Mouse (Mus musculus) embryonic facial prominence, embryonic 14.5 days (tissue): Measurements from ENCODE around the gene Abca12. TPM values are rescaled to one million over a fixed set of nuclear protein-coding genes. Genes with fewer than 3 reads are reported as not detected.

Source experiments
- ATAC-seq: fragments of 200-750 bp; cut with Nextera tagmentation; 2 replicates; pipeline ENCODE4 v1.8.0; 2017; ENCODE audit warnings: low read depth, moderate number of reproducible peaks, moderate TSS enrichment
- DNase-seq: peaks from one replicate; pipeline ENCODE4 v3.0.0-alpha.2; 2015; ENCODE audit warnings: low spot score
- H3K27ac ChIP-seq: fragments of 300-500 bp; sonication (generic); replicated peaks from 2 replicates; pipeline ENCODE4 v1.5.1; 2014; ENCODE audit warnings: low read depth, mild to moderate bottlenecking, low read length, moderate library complexity
- H3K27me3 ChIP-seq: fragments of 300-500 bp; sonication (generic); replicated peaks from 2 replicates; pipeline ENCODE4 v1.6.1; 2014; ENCODE audit warnings: low read length; ENCODE audit not compliant: control insufficient read depth, insufficient read depth
- H3K36me3 ChIP-seq: fragments of 300-500 bp; sonication (generic); 2 replicates; pipeline ENCODE4 v1.6.1; 2014; ENCODE audit warnings: low read length, mixed read lengths; ENCODE audit not compliant: control insufficient read depth, insufficient read depth
- H3K4me1 ChIP-seq: fragments of 300-500 bp; sonication (generic); 2 replicates; pipeline ENCODE4 v1.6.1; 2014; ENCODE audit warnings: antibody characterized with exemption, low read length; ENCODE audit not compliant: control insufficient read depth, insufficient read depth
- H3K4me2 ChIP-seq: fragments of 300-500 bp; sonication (generic); 2 replicates; pipeline ENCODE4 v1.6.1; 2014; ENCODE audit warnings: low read depth, mild to moderate bottlenecking, low read length, moderate library complexity, mixed read lengths
- H3K4me3 ChIP-seq: fragments of 300-500 bp; sonication (generic); 2 replicates; pipeline ENCODE4 v1.5.1; 2014; ENCODE audit warnings: low read depth, mild to moderate bottlenecking, low read length
- H3K9ac ChIP-seq: fragments of 300-500 bp; sonication (generic); 2 replicates; pipeline ENCODE4 v1.6.1; 2014; ENCODE audit warnings: low read depth, mild to moderate bottlenecking, low read length, moderate library complexity, mixed read lengths
- H3K9me3 ChIP-seq: fragments of 300-500 bp; sonication (generic); 2 replicates; pipeline ENCODE4 v1.6.1; 2016; ENCODE audit warnings: low read length; ENCODE audit not compliant: control insufficient read depth
- WGBS: fragments of 180-500 bp; shearing (Covaris S2); extraction: QIAGEN DNeasy Blood & Tissue Kit; methylation state at CpG from one replicate; pipeline ENCODE4 v1.1.7; 2014; 5-methylcytosine and 5-hydroxymethylcytosine counted together
- polyA plus RNA-seq: library from polyadenylated mRNA; unstranded; fragments of >200 nt; fragmentation: Nextera tagmentation; extraction: Ambion mirVana; gene quantifications from 2 replicates; pipeline ENCODE4 v1.2.1, GENCODE M21; 2014

The Abca12 gene
- polyA plus RNA-seq, 1 experiment from 2014 or later, result 1.5 TPM

DNA sequence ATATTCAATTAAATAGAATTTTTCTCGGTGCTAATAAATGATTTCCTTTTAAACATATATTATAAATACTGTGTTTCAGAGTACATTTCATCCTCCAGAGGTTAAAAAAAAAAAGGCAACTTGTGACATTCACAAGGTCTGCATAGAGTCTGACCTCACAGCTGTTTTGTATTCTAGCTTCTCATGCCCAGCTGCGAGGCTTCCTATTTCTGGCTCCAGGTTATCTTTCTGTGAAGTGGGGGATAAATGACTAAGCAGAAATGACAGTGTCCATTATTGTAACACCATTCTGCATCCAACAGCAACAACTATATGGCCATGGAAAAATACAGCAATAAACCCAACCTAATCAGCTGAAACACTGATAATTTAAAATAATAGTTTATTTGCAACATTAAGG, 107.3 kb downstream of the Abca12 start:
- Histone ChIP-seq H3K27me3 (no peaks in the 10 kb centered on the region), H3K9ac (no peak overlapping the region), H3K4me3 (no peak overlapping the region), H3K4me2 (no peak overlapping the region), H3K36me3 (no peaks in the 10 kb centered on the region), H3K27ac (no peak overlapping the region), H3K9me3 (no peaks in the 10 kb centered on the region), H3K4me1 (no peaks in the 10 kb centered on the region)
- 21% methylated on average over 2 of the region's 2 CpGs for WGBS
- no peak for DNase-seq
- no peak for ATAC-seq

DNA sequence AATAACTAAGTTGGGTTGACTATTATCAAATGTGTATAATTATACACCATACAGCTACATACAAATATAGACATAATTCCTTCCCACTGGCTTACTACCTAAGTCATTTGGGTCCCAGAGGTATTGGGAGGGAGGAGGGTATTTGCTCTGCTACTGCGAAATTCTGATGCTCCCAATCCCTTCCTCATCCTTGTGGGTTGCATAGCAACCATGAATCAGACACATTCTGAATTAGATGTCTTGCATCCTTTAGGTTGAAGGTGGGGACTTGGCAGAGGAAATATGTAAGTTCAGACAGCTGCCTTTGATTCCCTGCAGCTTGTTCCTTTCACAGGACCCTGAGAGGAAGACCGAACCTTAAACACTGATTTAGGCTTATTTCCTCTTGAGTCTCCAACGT, 108.5 kb downstream of the Abca12 start:
- Histone ChIP-seq H3K9ac (no peak overlapping the region), H3K4me3 (no peak overlapping the region), H3K9me3 (no peaks in the 10 kb centered on the region), H3K4me1 (no peaks in the 10 kb centered on the region), H3K27me3 (no peaks in the 10 kb centered on the region), H3K36me3 (no peaks in the 10 kb centered on the region), H3K4me2 (no peak overlapping the region), H3K27ac (no peak overlapping the region)
- WGBS, result 20% methylated on average over 3 of the region's 3 CpGs
- DNase-seq (no peak), ATAC-seq (no peak)

GRCm38 (mm10) chr1:71304588-71304987, 110.1 kb downstream of the Abca12 start:
- ATAC-seq (no peak), DNase-seq (no peak)
- H3K27ac ChIP-seq, result no peak overlapping the region
- no peak overlapping the region for H3K4me3 ChIP-seq
- no peaks in the 10 kb centered on the region for H3K36me3 ChIP-seq
- no peaks in the 10 kb centered on the region for H3K27me3 ChIP-seq
- no peaks in the 10 kb centered on the region for H3K9me3 ChIP-seq
- no peak overlapping the region for H3K9ac ChIP-seq
- no peaks in the 10 kb centered on the region for H3K4me1 ChIP-seq
- no peak overlapping the region for H3K4me2 ChIP-seq
- 77% methylated on average over 2 of the region's 2 CpGs for WGBS

DNA sequence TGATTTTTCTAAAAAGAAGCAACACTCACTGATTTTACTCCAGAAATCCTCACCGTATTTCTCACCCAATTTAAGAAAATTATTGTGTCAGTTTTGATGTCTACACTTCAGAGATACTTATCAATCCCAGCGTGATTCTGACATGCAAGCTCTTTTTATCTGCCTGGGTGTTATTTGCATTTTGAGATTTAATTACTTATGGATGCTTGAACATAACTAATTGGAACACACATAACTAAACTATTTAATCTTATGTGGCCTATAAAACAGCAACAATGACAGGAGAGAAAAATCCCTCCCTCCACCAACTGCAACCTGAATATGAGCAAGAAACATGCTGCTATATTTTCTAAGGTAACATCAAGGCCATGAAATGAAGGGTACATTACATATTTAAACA, 117.7 kb downstream of the Abca12 start:
- DNase-seq (no peak), ATAC-seq (no peak)
- Histone ChIP-seq H3K4me3 (no peak overlapping the region), H3K27me3 (no peaks in the 10 kb centered on the region), H3K4me2 (no peak overlapping the region), H3K27ac (no peak overlapping the region), H3K9ac (no peak overlapping the region), H3K9me3 (no peaks in the 10 kb centered on the region), H3K36me3 (no peaks in the 10 kb centered on the region), H3K4me1 (no peaks in the 10 kb centered on the region)
- WGBS, result 67% methylated on average over 2 of the region's 2 CpGs

- H3K9ac ChIP-seq, result no peak overlapping the region
- 63% methylated on average over 2 of the region's 2 CpGs for WGBS
- no peak overlapping the region for H3K27ac ChIP-seq
- DNase-seq (no peak), ATAC-seq (no peak)
- no peaks in the 10 kb centered on the region for H3K27me3 ChIP-seq
- H3K4me3 ChIP-seq, result no peak overlapping the region
- H3K9me3 ChIP-seq, result no peaks in the 10 kb centered on the region
- no peak overlapping the region for H3K4me2 ChIP-seq
- no peaks in the 10 kb centered on the region for H3K36me3 ChIP-seq
- H3K4me1 ChIP-seq, result no peaks in the 10 kb centered on the region
These were observed 118.1 kb downstream of the Abca12 start for GRCm38 (mm10) chr1:71296585-71296984.

GRCm38 (mm10) chr1:71291917-71292316, 122.8 kb downstream of the Abca12 start:
- 59% methylated on average over 3 of the region's 3 CpGs for whole genome bisulfite sequencing

DNA sequence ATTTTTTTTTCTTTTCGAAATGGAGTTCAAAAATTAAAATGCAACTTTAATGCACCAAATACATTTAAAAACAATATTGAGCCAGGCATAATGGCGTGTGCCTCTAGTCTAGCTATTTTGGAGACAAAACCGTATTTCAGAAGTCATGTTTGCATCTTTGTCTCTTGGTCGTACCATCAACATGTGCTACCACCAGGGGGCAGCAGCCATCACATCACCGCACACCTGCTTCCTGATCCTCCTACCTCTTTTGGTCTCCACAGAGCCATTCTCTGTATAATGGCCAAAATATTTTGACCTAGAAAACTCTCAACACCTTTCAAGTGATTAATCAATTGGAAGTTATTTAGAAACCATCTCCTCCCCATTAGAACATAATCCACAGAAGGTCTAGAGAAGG, 125.2 kb downstream of the Abca12 start:
- DNase-seq, result peak; percentile 50
- no peak overlapping the region for H3K4me2 ChIP-seq
- no peak for ATAC-seq
- H3K4me1 ChIP-seq, result no peaks in the 10 kb centered on the region
- 21% methylated on average over 5 of the region's 5 CpGs for WGBS
- H3K27me3 ChIP-seq, result no peaks in the 10 kb centered on the region
- H3K9ac ChIP-seq, result no peak overlapping the region
- H3K36me3 ChIP-seq, result no peaks in the 10 kb centered on the region
- no peak overlapping the region for H3K27ac ChIP-seq
- H3K9me3 ChIP-seq, result no peaks in the 10 kb centered on the region
- H3K4me3 ChIP-seq, result no peak overlapping the region

More at GRCm38 (mm10) chr1:71291917-71292316, 122.8 kb downstream of the Abca12 start:
- no peaks in the 10 kb centered on the region for H3K36me3 ChIP-seq
- no peak overlapping the region for H3K4me3 ChIP-seq
- H3K27me3 ChIP-seq, result no peaks in the 10 kb centered on the region
- H3K9me3 ChIP-seq, result no peaks in the 10 kb centered on the region
- DNase-seq (peak; percentile 27), ATAC-seq (no peak; the same call in 1 of the 2 replicates)
- no peak overlapping the region for H3K27ac ChIP-seq
- no peak overlapping the region for H3K9ac ChIP-seq
- no peak overlapping the region for H3K4me2 ChIP-seq
- H3K4me1 ChIP-seq, result no peaks in the 10 kb centered on the region

DNA sequence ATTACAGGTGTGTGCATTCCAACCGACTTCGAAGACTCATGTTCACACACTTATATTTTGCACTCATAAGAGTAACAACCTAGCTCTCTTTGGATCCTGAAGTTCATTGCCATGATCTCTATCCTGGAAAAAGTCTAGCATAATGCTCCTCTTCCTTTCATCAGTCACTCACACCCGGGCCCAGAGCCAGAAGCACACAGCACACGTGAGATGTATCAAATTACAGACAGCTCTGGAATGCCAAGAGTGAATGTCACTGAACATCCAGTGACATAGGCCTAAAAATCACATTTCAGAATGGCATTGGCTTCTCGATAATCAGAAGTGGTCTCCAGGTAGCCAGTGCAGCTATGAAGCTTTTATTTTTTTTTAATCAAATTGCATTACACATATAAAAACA, 137.8 kb downstream of the Abca12 start:
- Histone ChIP-seq H3K36me3 (no peaks in the 10 kb centered on the region), H3K4me2 (no peak overlapping the region), H3K27me3 (no peaks in the 10 kb centered on the region), H3K4me1 (no peaks in the 10 kb centered on the region), H3K9me3 (no peaks in the 10 kb centered on the region), H3K9ac (no peak overlapping the region), H3K4me3 (no peak overlapping the region), H3K27ac (no peak overlapping the region)
- ATAC-seq (no peak), DNase-seq (peak; percentile 32)
- 28% methylated on average over 5 of the region's 5 CpGs for WGBS

DNA sequence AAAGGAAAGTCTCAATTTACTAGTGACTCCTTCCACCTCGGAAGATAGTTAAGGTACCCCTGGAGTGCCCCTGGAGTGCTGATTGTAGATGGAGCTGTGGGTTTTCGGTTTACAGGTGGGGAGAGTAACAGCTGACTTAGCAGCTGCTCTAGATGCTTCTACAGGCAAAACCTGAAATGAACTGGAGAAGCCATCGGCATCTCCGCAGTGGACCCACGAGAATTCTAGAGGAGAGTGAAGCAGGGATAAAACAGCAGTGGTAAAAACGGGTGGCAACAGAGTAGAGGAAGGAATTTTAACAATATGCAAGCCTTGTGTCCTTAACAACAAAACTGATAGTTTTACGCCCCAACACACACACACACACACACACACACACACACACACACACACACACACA, 142.2 kb downstream of the Abca12 start:
- Histone ChIP-seq H3K9me3 (no peaks in the 10 kb centered on the region), H3K9ac (no peak overlapping the region), H3K4me1 (no peaks in the 10 kb centered on the region), H3K27ac (no peak overlapping the region), H3K36me3 (no peaks in the 10 kb centered on the region), H3K27me3 (no peaks in the 10 kb centered on the region), H3K4me2 (no peak overlapping the region), H3K4me3 (no peak overlapping the region)
- 66% methylated on average over 7 of the region's 7 CpGs for WGBS
- no peak for DNase-seq
- ATAC-seq, result no peak
